Mouse (Mus musculus) spleen, adult 2 months (tissue): Measurements from ENCODE around the gene Fkbp4.

Experiments used
- CTCF ChIP-seq: fragments of 200-500 bp; IDR thresholded peaks from 2 replicates; pipeline ENCODE4 v1.5.1; 2011; ENCODE audit warnings: mild to moderate bottlenecking, inconsistent platforms; ENCODE audit not compliant: insufficient read depth, insufficient read length, insufficient replicate concordance; ENCODE audit errors: extremely low read depth
- POLR2A ChIP-seq: fragments of 200-500 bp; IDR thresholded peaks from 2 replicates; pipeline ENCODE4 v1.6.1; 2011; ENCODE audit warnings: low read depth, low read length, inconsistent platforms

GRCm38 (mm10) chr6:128408544-128409125, 29.8 kb downstream of the Fkbp4 start:
- TF ChIP-seq CTCF (no peak), POLR2A (no peak)
